Mouse (Mus musculus): ENCODE results near the gene Akr7a5. TPM values are rescaled to one million over a fixed set of nuclear protein-coding genes. Genes with fewer than 3 reads are reported as not detected.
A peak's percentile ranks its signal among the peaks of the same experiment; 100 is the strongest.

Gene Akr7a5
- polyA plus RNA-seq, 1 experiment from 2014 or later, result 243 TPM

DNA sequence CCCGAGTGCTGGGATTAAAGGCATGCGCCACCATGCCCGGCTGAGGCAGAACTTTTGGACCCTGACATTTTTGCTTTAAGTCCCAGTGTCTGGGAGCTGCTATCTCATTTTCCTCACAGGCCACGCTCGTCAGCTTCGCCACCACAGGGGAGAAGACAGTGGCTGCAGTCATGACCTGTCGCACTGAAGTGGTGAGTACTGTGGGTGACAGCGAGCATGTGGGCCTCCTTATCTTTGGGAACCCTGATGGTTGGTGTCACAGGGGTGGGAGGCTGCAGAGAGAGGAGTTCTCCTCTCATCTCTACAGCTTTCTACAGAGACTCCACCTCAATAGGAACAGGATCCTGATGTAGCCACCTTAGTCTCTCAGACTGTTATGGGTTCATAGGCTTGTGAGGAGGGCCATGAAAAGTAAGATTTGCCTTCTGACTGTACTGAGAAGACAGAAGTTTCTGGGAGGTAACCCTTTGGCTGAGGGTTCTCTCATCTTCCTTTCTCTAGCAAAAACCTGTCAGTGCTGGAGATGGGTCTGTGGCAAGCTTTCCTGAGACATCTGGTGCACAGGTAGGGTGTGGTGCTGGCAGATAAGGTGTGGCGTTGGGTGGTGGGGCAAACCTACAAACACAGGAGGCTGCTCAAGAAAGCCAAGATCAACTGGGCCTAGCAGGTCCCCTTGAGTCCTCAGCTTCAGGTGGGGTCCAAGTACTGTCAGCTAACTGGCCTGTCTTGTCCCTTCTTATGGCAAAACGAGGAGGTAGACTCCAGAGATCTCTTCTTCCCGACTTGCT lies 50.4 kb downstream of the Akr7a5 start:
- Histone ChIP-seq H3K4me2 (ENCODE audit: low read depth, low read length) (no peak overlapping the region), H3K36me3 (ENCODE audit: control insufficient read depth, insufficient read depth, low read length) (peaks cover 25% of the 10 kb centered on the region), H3K4me3 (ENCODE audit: low read length) (no peak overlapping the region), H3K9ac (ENCODE audit: low read depth, low read length) (no peak overlapping the region), H3K27me3 (replicated peaks; ENCODE audit: control insufficient read depth, insufficient read depth, low read length) (no peaks in the 10 kb centered on the region), H3K4me1 (ENCODE audit: control insufficient read depth, insufficient read depth, low read length) (no peaks in the 10 kb centered on the region), H3K27ac (ENCODE audit: low read length) (no peak overlapping the region), H3K9me3 (ENCODE audit: control insufficient read depth, low read length) (no peaks in the 10 kb centered on the region)
- peak; percentile 46; the same call in 1 of the 2 replicates for ATAC-seq
- WGBS, result 94% methylated on average over 11 of the region's 11 CpGs

GRCm38 (mm10) chr4:139367336-139367735 lies 56.8 kb downstream of the Akr7a5 start:
- no peak for ATAC-seq
- Histone ChIP-seq H3K36me3 (ENCODE audit: control insufficient read depth, insufficient read depth, low read length) (peaks cover 41% of the 10 kb centered on the region), H3K9ac (ENCODE audit: low read depth, low read length) (no peak overlapping the region), H3K4me2 (ENCODE audit: low read depth, low read length) (no peak overlapping the region), H3K4me1 (ENCODE audit: control insufficient read depth, insufficient read depth, low read length) (no peaks in the 10 kb centered on the region), H3K4me3 (ENCODE audit: low read length) (no peak overlapping the region), H3K9me3 (ENCODE audit: control insufficient read depth, low read length) (no peaks in the 10 kb centered on the region), H3K27ac (ENCODE audit: low read length) (no peak overlapping the region), H3K27me3 (replicated peaks; ENCODE audit: control insufficient read depth, insufficient read depth, low read length) (no peaks in the 10 kb centered on the region)
- 88% methylated on average over 3 of the region's 3 CpGs for WGBS

Small RNAs within 50 kb of the gene (microRNA-seq; reads per million reads assigned to microRNA genes)
- gene Gm24245, result 4.3 reads per million, percentile 12 among the genes with 10 or more reads in this experiment
- 0.68 reads per million for gene Gm25732

Other genes starting within 250 kb of the Akr7a5 start
- 0.05 TPM in 1 of 2 replicates, not detected in the other for gene Htr6, start 235.2 kb upstream of the Akr7a5 start, polyA plus RNA-seq (2015; fragmentation: Nextera tagmentation; extraction: Ambion mirVana)
- 38.9 and 43.3 TPM in 2 replicates for gene Nbl1, start 217.8 kb upstream of the Akr7a5 start, polyA plus RNA-seq (2015; fragmentation: Nextera tagmentation; extraction: Ambion mirVana)
- gene Minos1, start 179.6 kb upstream of the Akr7a5 start, polyA plus RNA-seq (2015; fragmentation: Nextera tagmentation; extraction: Ambion mirVana), result 658 and 660 TPM in 2 replicates
- gene Capzb, start 117.8 kb upstream of the Akr7a5 start, polyA plus RNA-seq (2015; fragmentation: Nextera tagmentation; extraction: Ambion mirVana), result 440 and 454 TPM in 2 replicates
- 32.8 and 37.4 TPM in 2 replicates for gene Pqlc2, start within 50 bp of the Akr7a5 start, polyA plus RNA-seq (2015; fragmentation: Nextera tagmentation; extraction: Ambion mirVana)
- gene Mrto4, start 41.8 kb downstream of the Akr7a5 start, polyA plus RNA-seq (2015; fragmentation: Nextera tagmentation; extraction: Ambion mirVana), result 92.4 and 109 TPM in 2 replicates
- gene Emc1, start 41.8 kb downstream of the Akr7a5 start, polyA plus RNA-seq (2015; fragmentation: Nextera tagmentation; extraction: Ambion mirVana), result 16.7 and 18.0 TPM in 2 replicates
- gene Ubr4, start 41.9 kb downstream of the Akr7a5 start, polyA plus RNA-seq (2015; fragmentation: Nextera tagmentation; extraction: Ambion mirVana), result 43.7 and 44.8 TPM in 2 replicates
- 1.9 and 2.0 TPM in 2 replicates for gene Iffo2, start 219.8 kb downstream of the Akr7a5 start, polyA plus RNA-seq (2015; fragmentation: Nextera tagmentation; extraction: Ambion mirVana)

Data from intestine, embryonic 16.5 days (tissue).